Mouse (Mus musculus) ES-Bruce4 (cell line): ENCODE results near the gene Zkscan4.

ENCODE experiments used
- EP300 ChIP-seq: IDR thresholded peaks from 2 replicates; pipeline ENCODE4 v1.6.1; 2011; ENCODE audit warnings: low read depth, low read length; ENCODE audit not compliant: insufficient read depth
- POLR2A ChIP-seq: IDR thresholded peaks from one replicate; pipeline ENCODE4 v1.8.1; 2011; ENCODE audit warnings: low read length; ENCODE audit not compliant: insufficient read depth

DNA sequence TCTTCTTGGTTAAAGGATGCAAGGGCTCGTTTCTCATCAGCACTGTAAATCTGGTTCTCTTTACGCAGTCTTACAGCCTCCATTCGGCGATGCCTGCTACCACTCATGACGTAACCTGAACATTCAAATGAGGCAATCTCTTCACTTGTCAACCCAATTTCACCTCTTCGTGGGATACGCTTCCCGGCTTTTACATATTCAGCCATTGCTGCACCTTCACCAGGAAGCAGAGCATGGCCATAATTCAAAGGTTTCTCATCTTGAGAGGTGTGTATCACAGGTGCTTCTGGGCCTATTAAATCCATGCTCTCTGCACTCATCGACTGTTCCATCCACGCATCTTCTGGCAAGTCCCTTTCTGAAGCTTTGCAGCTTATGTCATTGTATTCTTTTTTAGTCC lies 11.4 kb upstream of the Zkscan4 start:
- TF ChIP-seq EP300 (no peak), POLR2A (no peak)
